Mouse (Mus musculus): ENCODE measurements around the gene Clec10a.
"Not testable (repeated sequence)": the region's sequence is repeated elsewhere in the genome, so short reads cannot be mapped to it uniquely, and the experiment has no call there.

- TF ChIP-seq CTCF (IDR thresholded peaks at IDR 0.05; ENCODE audit: low read depth, low read length); EP300 (IDR thresholded peaks at IDR 0.05; ENCODE audit: insufficient read depth, low read depth, low read length): not testable (repeated sequence)
Measured at GRCm38 (mm10) chr11:70155897-70156296, at the start of gene Clec10a.

Data from ES-Bruce4 (cell line).